Comparison of ENCODE assay signal across 8 mouse cellular contexts in the genomic region with DNA sequence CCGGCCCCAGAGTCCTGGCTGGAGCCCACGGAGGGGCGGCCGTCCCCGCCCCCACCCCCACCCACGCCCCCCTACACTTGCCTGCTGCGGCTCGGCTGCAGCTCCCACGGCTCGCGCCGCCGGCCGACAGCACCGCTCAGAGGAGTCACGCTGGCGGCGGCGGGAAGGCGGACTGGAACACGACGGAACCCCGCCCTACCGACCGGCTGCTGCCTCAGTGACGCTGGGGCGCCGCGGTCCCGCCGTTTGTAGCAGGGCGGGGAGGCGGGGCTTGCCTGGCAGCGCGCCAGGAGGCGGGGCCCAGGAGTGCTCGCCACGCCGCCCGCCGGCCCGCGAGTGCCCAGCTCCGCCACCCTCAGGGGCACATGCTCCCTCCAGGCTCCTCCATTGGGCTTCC. TPM values are rescaled to one million over a fixed set of nuclear protein-coding genes. Genes with fewer than 3 reads are reported as not detected.
DNase-seq lines count a peak whose midpoint lies in the region; ATAC-seq and TF ChIP-seq lines count a peak whose summit lies in the region.

No protein-coding gene starts in this region.

- H3K4me2 ChIP-seq in heart, embryonic 12.5 days, result peak overlapping the region; percentile 100
- peak overlapping the region; percentile 81 for H3K4me2 ChIP-seq in liver, embryonic 12.5 days
- H3K4me2 ChIP-seq in neural tube, embryonic 11.5 days (ENCODE audit: low read depth), result peak overlapping the region; percentile 99

- peak overlapping the region; percentile 69 for H3K4me3 ChIP-seq in gastrocnemius, adult 2 months
- H3K4me3 ChIP-seq in heart, embryonic 12.5 days, result peak overlapping the region; percentile 76
- peak overlapping the region; percentile 56 for H3K4me3 ChIP-seq in liver, embryonic 12.5 days
- peak overlapping the region; percentile 74 for H3K4me3 ChIP-seq in neural tube, embryonic 11.5 days (ENCODE audit: low read depth, low read length)

- no peaks in the 10 kb centered on the region for H3K36me3 ChIP-seq in heart, embryonic 12.5 days
- no peaks in the 10 kb centered on the region for H3K36me3 ChIP-seq in liver, embryonic 12.5 days
- no peaks in the 10 kb centered on the region for H3K36me3 ChIP-seq in neural tube, embryonic 11.5 days (ENCODE audit: control insufficient read depth, insufficient read depth, low read length)

- H3K9ac ChIP-seq in heart, embryonic 12.5 days, result peak overlapping the region; percentile 73
- H3K9ac ChIP-seq in liver, embryonic 12.5 days, result 0 out of 2 replicates have a peak overlapping the region, but pooled peaks have one; percentile 12
- H3K9ac ChIP-seq in neural tube, embryonic 11.5 days (ENCODE audit: low read length), result peak overlapping the region; percentile 77

- WGBS in heart, embryonic 12.5 days, result 0% methylated on average over 26 of the region's 44 CpGs
- under 1% methylated on average over 44 of the region's 44 CpGs for WGBS in liver, embryonic 12.5 days (ENCODE audit: insufficient replicate concordance)
- 1% methylated on average over 20 of the region's 44 CpGs for WGBS in neural tube, embryonic 11.5 days

- peaks cover 32% of the 10 kb centered on the region for H3K4me1 ChIP-seq in heart, embryonic 12.5 days (replicated peaks)
- H3K4me1 ChIP-seq in liver, embryonic 12.5 days, result peaks cover 25% of the 10 kb centered on the region
- H3K4me1 ChIP-seq in neural tube, embryonic 11.5 days (ENCODE audit: control insufficient read depth, insufficient read depth, low read length), result peaks cover 10% of the 10 kb centered on the region; the same call in 1 of the 2 replicates

- peak; percentile 51 for DNase-seq in gastrocnemius, adult 2 months
- no peak for DNase-seq in gastrocnemius, postnatal 36 days
- DNase-seq in embryo, embryonic 10 days (ENCODE audit: low spot score), result peak; percentile 81
- DNase-seq in kidney, postnatal 25 days, result peak; percentile 35 to 48
- DNase-seq in neural tube, embryonic 11.5 days (ENCODE audit: low spot score), result peak; percentile 90
- peak; percentile 54 for DNase-seq in urinary bladder, postnatal 14 days (ENCODE audit: low spot score)

- H3K27ac ChIP-seq in gastrocnemius, adult 2 months, result no peak overlapping the region
- no peak overlapping the region for H3K27ac ChIP-seq in heart, embryonic 12.5 days (ENCODE audit: poor library complexity, severe bottlenecking)
- no peak overlapping the region for H3K27ac ChIP-seq in liver, embryonic 12.5 days
- H3K27ac ChIP-seq in neural tube, embryonic 11.5 days (ENCODE audit: low read depth, low read length), result 0 out of 2 replicates have a peak overlapping the region, but pooled peaks have one; percentile 42

- intact Hi-C loops in gastrocnemius, adult 2 months (cut with DNase I), result no loop called here
- intact Hi-C loops in gastrocnemius, postnatal 36 days (cut with DNase I), result no loop called here

- H3K9me3 ChIP-seq in heart, embryonic 12.5 days (replicated peaks), result no peaks in the 10 kb centered on the region
- H3K9me3 ChIP-seq in liver, embryonic 12.5 days (replicated peaks), result no peaks in the 10 kb centered on the region
- H3K9me3 ChIP-seq in neural tube, embryonic 11.5 days (ENCODE audit: control insufficient read depth, low read length), result no peaks in the 10 kb centered on the region

- H3K27me3 ChIP-seq in heart, embryonic 12.5 days (replicated peaks), result peaks cover 50% of the 10 kb centered on the region
- peaks cover 72% of the 10 kb centered on the region for H3K27me3 ChIP-seq in liver, embryonic 12.5 days (replicated peaks)
- peaks cover 21% of the 10 kb centered on the region for H3K27me3 ChIP-seq in neural tube, embryonic 11.5 days (ENCODE audit: control insufficient read depth, insufficient read depth, low read length)

- ATAC-seq in heart, embryonic 12.5 days (ENCODE audit: insufficient number of reproducible peaks, low FRiP score), result peak; percentile 60
- peak; percentile 58 for ATAC-seq in liver, embryonic 12.5 days
- peak; percentile 66 for ATAC-seq in neural tube, embryonic 11.5 days (ENCODE audit: insufficient read depth, low FRiP score, low TSS enrichment)

- TF ChIP-seq CTCF in gastrocnemius, adult 2 months (IDR thresholded peaks at IDR 0.05), result no peak

RNA-seq across cellular contexts. Expression of a gene that starts 28.8 kb away (rescaled TPM):
- total RNA-seq in gastrocnemius, adult 2 months (2021), result under 1 TPM; 0.06 to 0.48 TPM
- under 1 TPM; 0.12 to 0.20 TPM for total RNA-seq in gastrocnemius, postnatal 36 days (2021)
- polyA plus RNA-seq in heart, embryonic 12.5 days (2016; fragmentation: Nextera tagmentation; extraction: Ambion mirVana), result 1.9 and 2.4 TPM in 2 replicates
- 0.33 and 0.69 TPM in 2 replicates for polyA plus RNA-seq in liver, embryonic 12.5 days (2016; fragmentation: Nextera tagmentation; extraction: Ambion mirVana)
- polyA plus RNA-seq in neural tube, embryonic 11.5 days (2014; fragmentation: Nextera tagmentation; extraction: Ambion mirVana), result 101 and 113 TPM in 2 replicates

Comparison
In these comparisons a context has a peak if more than half of its experiments do, and no peak if none do; other contexts are left out.
1. DNase-seq: peak in gastrocnemius, adult 2 months (single experiment), embryo, embryonic 10 days (single experiment), kidney, postnatal 25 days (2 of 2), neural tube, embryonic 11.5 days (single experiment) and urinary bladder, postnatal 14 days (single experiment); none in gastrocnemius, postnatal 36 days (0 of 2).
2. H3K9ac ChIP-seq: peak in every context shown above with its lines; median percentile 77 in neural tube, embryonic 11.5 days; 73 in heart, embryonic 12.5 days; 12 in liver, embryonic 12.5 days.
3. RNA of a gene that starts 28.8 kb away (polyA plus RNA-seq): 101 to 113 TPM in neural tube, embryonic 11.5 days; 1.9 to 2.4 TPM in heart, embryonic 12.5 days and 0.33 to 0.69 TPM in liver, embryonic 12.5 days; every median in the first group is over 10 times any median in the second.
4. Peak in every context shown above with its lines, with median percentiles within 50 percentile points of each other: H3K4me3 ChIP-seq, ATAC-seq and H3K4me2 ChIP-seq.